In genomic region chr15:97863494-97863881, GRCm38 (mm10) we compare ENCODE assay signal across 12 mouse cellular contexts. TPM values are rescaled to one million over a fixed set of nuclear protein-coding genes. Genes with fewer than 3 reads are reported as not detected.
DNase-seq lines count a peak whose midpoint lies in the region; ATAC-seq and TF ChIP-seq lines count a peak whose summit lies in the region.
"Had no signal": no experiment of that assay in that cellular context is flagged by ENCODE, and none has a peak within 500 bp of the region (broad histone marks: within the 10 kb centered on the region; RNA-seq: fewer than 3 reads in every experiment).

No protein-coding gene starts in this region.

- H3K9me3 ChIP-seq in intestine, embryonic 16.5 days (ENCODE audit: control insufficient read depth, low read length), result 0 out of 2 replicates have a peak, but pooled peaks cover 4% of the 10 kb centered on the region
- peaks cover 8% of the 10 kb centered on the region; the same call in 1 of the 2 replicates for H3K9me3 ChIP-seq in intestine, postnatal 0 days (ENCODE audit: control insufficient read depth)
- no peaks in the 10 kb centered on the region; the same call in 1 of the 2 replicates for H3K9me3 ChIP-seq in limb, embryonic 10.5 days (replicated peaks)

- H3K36me3 ChIP-seq in intestine, embryonic 16.5 days (ENCODE audit: control insufficient read depth, insufficient read depth, low read length), result peaks cover 4% of the 10 kb centered on the region; the same call in 1 of the 2 replicates
- H3K36me3 ChIP-seq in intestine, postnatal 0 days (ENCODE audit: control insufficient read depth, insufficient read depth), result peaks cover 19% of the 10 kb centered on the region
- H3K36me3 ChIP-seq in limb, embryonic 10.5 days, result no peaks in the 10 kb centered on the region; the same call in 1 of the 2 replicates

- intact Hi-C loops in gastrocnemius, adult 2 months (cut with DNase I), result no loop called here

- ATAC-seq in intestine, embryonic 16.5 days, result 0 out of 2 replicates have a peak, but pooled peaks have one; percentile 17
- no peak for ATAC-seq in intestine, postnatal 0 days

- no peak overlapping the region for H3K4me2 ChIP-seq in intestine, embryonic 16.5 days (ENCODE audit: low read depth, low read length)
- no peak overlapping the region for H3K4me2 ChIP-seq in intestine, postnatal 0 days (replicated peaks; ENCODE audit: low read depth)

- no peak overlapping the region for H3K4me3 ChIP-seq in intestine, embryonic 16.5 days (ENCODE audit: low read length)
- H3K4me3 ChIP-seq in intestine, postnatal 0 days (ENCODE audit: low read depth, low read length), result no peak overlapping the region
- no peak overlapping the region for H3K4me3 ChIP-seq in cortical plate, adult 2 months (ENCODE audit: insufficient read depth, low read length)
- H3K4me3 ChIP-seq in gastrocnemius, adult 2 months, result no peak overlapping the region
- H3K4me3 ChIP-seq in limb, embryonic 10.5 days, result no peak overlapping the region
- H3K4me3 ChIP-seq: heart, adult 2 months had no signal

- no peak overlapping the region for H3K27ac ChIP-seq in intestine, embryonic 16.5 days (ENCODE audit: low read length)
- no peak overlapping the region for H3K27ac ChIP-seq in intestine, postnatal 0 days (ENCODE audit: low read depth, low read length)
- peak overlapping the region; percentile 41; the same call in 1 of the 2 replicates for H3K27ac ChIP-seq in cortical plate, adult 2 months (ENCODE audit: insufficient read depth, low read length)
- no peak overlapping the region for H3K27ac ChIP-seq in gastrocnemius, adult 2 months
- no peak overlapping the region for H3K27ac ChIP-seq in limb, embryonic 10.5 days
- H3K27ac ChIP-seq: heart, adult 2 months had no signal

- DNase-seq in left cerebral cortex, adult 18-20 months (ENCODE audit: low spot score in 2 of 2), result peak; percentile 77 to 86
- peak; percentile 56 for DNase-seq in right cerebral cortex, postnatal 14 days
- DNase-seq in gastrocnemius, adult 2 months, result no peak
- DNase-seq in limb, embryonic 10.5 days (ENCODE audit: low spot score), result no peak
- DNase-seq in spleen, postnatal 10 days (ENCODE audit: low spot score in 2 of 2), result no peak
- DNase-seq: cerebellum, adult 11-12 months; heart, adult 2 months; kidney, adult 8-10 months; thymus, adult 18-20 months had no signal

- H3K9ac ChIP-seq in intestine, embryonic 16.5 days (ENCODE audit: low read depth, low read length), result no peak overlapping the region; the same call in 1 of the 2 replicates
- H3K9ac ChIP-seq in intestine, postnatal 0 days (ENCODE audit: low read depth, low read length), result no peak overlapping the region

- WGBS in intestine, embryonic 16.5 days, result 68% methylated on average over 18 of the region's 18 CpGs
- whole genome bisulfite sequencing in intestine, postnatal 0 days, result 77% methylated on average over 18 of the region's 18 CpGs
- WGBS in limb, embryonic 10.5 days, result 81% methylated on average over 18 of the region's 18 CpGs

- no peak for TF ChIP-seq CTCF in intestine, postnatal 0 days (IDR thresholded peaks at IDR 0.05; ENCODE audit: low read depth)
- TF ChIP-seq CTCF in cortical plate, adult 2 months (IDR thresholded peaks at IDR 0.05; ENCODE audit: extremely low read depth, insufficient read depth, low read length), result no peak
- TF ChIP-seq CTCF in gastrocnemius, adult 2 months (IDR thresholded peaks at IDR 0.05), result no peak

- no peaks in the 10 kb centered on the region for H3K27me3 ChIP-seq in intestine, embryonic 16.5 days (replicated peaks; ENCODE audit: control insufficient read depth, insufficient read depth, low read length)
- no peaks in the 10 kb centered on the region for H3K27me3 ChIP-seq in intestine, postnatal 0 days (replicated peaks; ENCODE audit: control insufficient read depth, insufficient read depth, low read length)
- H3K27me3 ChIP-seq in limb, embryonic 10.5 days (ENCODE audit: low read depth, poor library complexity, severe bottlenecking), result no peaks in the 10 kb centered on the region

- peak; percentile 68; the same call in 1 of the 2 replicates for TF ChIP-seq POLR2A in cortical plate, adult 2 months (IDR thresholded peaks at IDR 0.05; ENCODE audit: extremely low read depth, insufficient read depth, low read length)

- peaks cover 8% of the 10 kb centered on the region for H3K4me1 ChIP-seq in intestine, embryonic 16.5 days (ENCODE audit: control insufficient read depth, insufficient read depth, low read length)
- H3K4me1 ChIP-seq in intestine, postnatal 0 days (replicated peaks; ENCODE audit: control insufficient read depth, insufficient read depth, low read length), result no peaks in the 10 kb centered on the region
- no peaks in the 10 kb centered on the region for H3K4me1 ChIP-seq in cortical plate, adult 2 months (ENCODE audit: control insufficient read depth, insufficient read depth, low read length)
- peaks cover 3% of the 10 kb centered on the region; the same call in 1 of the 2 replicates for H3K4me1 ChIP-seq in limb, embryonic 10.5 days

RNA-seq across cellular contexts. Expression of gene Hdac7, which starts 19.2 kb away (rescaled TPM):
- 15.8 and 18.2 TPM in 2 replicates for polyA plus RNA-seq in intestine, embryonic 16.5 days (2015; fragmentation: Nextera tagmentation; extraction: Ambion mirVana)
- polyA plus RNA-seq in intestine, postnatal 0 days (2015; fragmentation: Nextera tagmentation; extraction: Ambion mirVana), result 7.8 and 9.2 TPM in 2 replicates
- 64.7 and 73.9 TPM in 2 replicates for polyA plus RNA-seq in cortical plate, adult 2 months (2012; rRNA removed)
- 10 to 100 TPM; 31.5 to 36.1 TPM for total RNA-seq in left cerebral cortex, adult 18-20 months (2021)
- 10 to 100 TPM; 10.2 to 11.6 TPM for total RNA-seq in gastrocnemius, adult 2 months (2021)
- 28.5 and 32.1 TPM in 2 replicates for polyA plus RNA-seq in limb, embryonic 10.5 days (2016; fragmentation: Nextera tagmentation; extraction: Ambion mirVana)

RNA-seq across cellular contexts. Expression of gene Vdr, which starts 46.9 kb away (rescaled TPM):
- 2.4 TPM in 2 replicates for polyA plus RNA-seq in intestine, embryonic 16.5 days (2015; fragmentation: Nextera tagmentation; extraction: Ambion mirVana)
- polyA plus RNA-seq in intestine, postnatal 0 days (2015; fragmentation: Nextera tagmentation; extraction: Ambion mirVana), result 6.5 and 7.0 TPM in 2 replicates
- polyA plus RNA-seq in cortical plate, adult 2 months (2012; rRNA removed), result 0.17 and 0.25 TPM in 2 replicates
- 1 to 10 TPM in 1 of 2 experiments, under 1 TPM in 1; 0.75 to 2.3 TPM for total RNA-seq in left cerebral cortex, adult 18-20 months (2021)
- under 1 TPM in 1 of 2 experiments, not detected in 1; 0.14 TPM for total RNA-seq in gastrocnemius, adult 2 months (2021)
- 0.15 and 0.23 TPM in 2 replicates for polyA plus RNA-seq in limb, embryonic 10.5 days (2016; fragmentation: Nextera tagmentation; extraction: Ambion mirVana)

Comparison
In these comparisons a context has a peak if more than half of its experiments do, and no peak if none do; other contexts are left out.
1. DNase-seq: peak in left cerebral cortex, adult 18-20 months (2 of 2) and right cerebral cortex, postnatal 14 days (single experiment); none in gastrocnemius, adult 2 months (single experiment), limb, embryonic 10.5 days (single experiment) and spleen, postnatal 10 days (0 of 2).